Mouse (Mus musculus) olfactory bulb, adult 2 months (tissue): ENCODE measurements around the gene 1500011B03Rik.

Experiments
- CTCF ChIP-seq: fragments of 200-500 bp; IDR thresholded peaks from 2 replicates; pipeline ENCODE4 v1.5.1; 2012; ENCODE audit warnings: low read depth, mild to moderate bottlenecking, low read length, moderate library complexity; ENCODE audit not compliant: insufficient read depth
- POLR2A ChIP-seq: fragments of 200-500 bp; IDR thresholded peaks from 2 replicates; pipeline ENCODE4 v1.6.1; 2012; ENCODE audit warnings: mild to moderate bottlenecking, low read depth, low read length, moderate library complexity; ENCODE audit not compliant: insufficient read depth

DNA sequence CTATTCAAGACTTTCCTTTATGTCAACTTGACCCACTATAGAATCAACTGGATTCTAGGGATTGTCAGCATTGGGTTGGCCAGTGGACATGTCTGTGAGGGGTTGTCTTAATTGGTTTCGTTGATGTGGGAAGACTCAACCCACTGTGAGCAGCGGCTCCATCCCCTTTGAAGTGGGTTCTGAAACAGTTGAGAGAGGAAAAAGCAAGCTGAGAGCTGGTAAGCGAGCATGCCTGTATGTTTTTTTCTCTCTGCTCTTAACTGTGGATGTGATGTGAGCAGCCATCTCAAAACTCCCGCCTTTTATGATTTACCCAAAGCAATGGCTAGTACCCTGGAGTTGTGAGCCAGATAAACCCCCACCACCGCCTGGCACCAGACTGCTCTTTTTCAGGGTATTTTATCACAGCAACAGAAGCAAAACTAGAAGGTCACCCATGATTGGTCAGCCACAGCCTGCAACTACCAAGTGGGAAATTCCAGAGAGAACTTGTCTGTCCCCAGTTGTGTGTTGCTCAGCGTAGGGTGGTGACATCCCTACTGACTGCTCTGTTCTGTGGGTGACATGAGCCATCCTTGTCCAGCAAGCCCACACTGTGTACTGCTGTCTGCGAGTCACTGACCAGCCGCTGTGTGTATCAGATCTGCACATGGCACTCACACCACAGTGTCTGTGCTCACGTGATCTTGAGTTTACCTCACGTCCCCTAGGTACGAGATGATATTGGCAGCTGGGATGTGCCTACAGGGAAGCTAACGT, 39.7 kb downstream of the 1500011B03Rik start:
- TF ChIP-seq POLR2A = no peak
- TF ChIP-seq CTCF = no peak
